Mouse (Mus musculus) embryonic fibroblast, embryonic 13.5 days (primary cell): ENCODE data around the gene Dgat2.

Source experiments
- CTCF ChIP-seq: IDR thresholded peaks from 2 replicates; pipeline ENCODE4 v1.5.1; 2011; ENCODE audit warnings: mild to moderate bottlenecking, control low read depth, low read length, moderate library complexity, borderline replicate concordance; ENCODE audit not compliant: insufficient read depth
- POLR2A ChIP-seq: IDR thresholded peaks from 2 replicates; pipeline ENCODE4 v1.6.1; 2011; ENCODE audit warnings: low read depth, mild to moderate bottlenecking, control low read depth, low read length, moderate library complexity

DNA sequence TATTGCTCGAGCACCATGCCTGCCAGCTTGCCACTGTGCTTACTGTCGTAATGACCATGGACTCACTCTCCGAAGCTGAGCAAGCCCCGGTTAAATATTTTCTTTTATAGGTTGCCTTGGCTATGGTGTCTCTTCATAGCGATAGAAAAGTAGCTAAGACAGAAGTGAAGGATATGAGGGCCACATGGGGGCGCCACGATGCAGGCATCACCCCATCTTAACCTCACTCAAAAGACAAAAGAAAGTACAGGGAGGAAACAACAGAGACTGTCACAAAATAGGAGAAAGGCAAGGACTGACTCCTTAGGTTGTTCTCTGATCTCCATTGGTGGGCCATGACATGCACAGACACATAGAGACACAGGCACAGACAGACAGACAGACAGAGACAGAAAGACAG, 41.7 kb upstream of the Dgat2 start:
- TF ChIP-seq CTCF (peak; percentile 8; the same call in 1 of the 2 replicates), POLR2A (no peak)
